Mouse (Mus musculus) hindbrain, embryonic 16.5 days (tissue): ENCODE measurements around the gene Hsd11b1. TPM values are rescaled to one million over a fixed set of nuclear protein-coding genes. Genes with fewer than 3 reads are reported as not detected.

Experiments used
- ATAC-seq: fragments of 200-750 bp; cut with Nextera tagmentation; 2 replicates; pipeline ENCODE4 v1.8.0; 2017; ENCODE audit warnings: moderate TSS enrichment, moderate library complexity
- H3K27ac ChIP-seq: fragments of 300-500 bp; sonication (generic); 2 replicates; pipeline ENCODE4 v1.5.1; 2014; ENCODE audit warnings: low read depth, mild to moderate bottlenecking, control low read depth, low read length, moderate library complexity
- H3K27me3 ChIP-seq: fragments of 300-500 bp; sonication (generic); replicated peaks from 2 replicates; pipeline ENCODE4 v1.6.1; 2014; ENCODE audit warnings: low read length; ENCODE audit not compliant: control insufficient read depth, insufficient read depth
- H3K36me3 ChIP-seq: fragments of 300-500 bp; sonication (generic); 2 replicates; pipeline ENCODE4 v1.6.1; 2014; ENCODE audit warnings: mild to moderate bottlenecking, low read length, moderate library complexity, mixed read lengths; ENCODE audit not compliant: control insufficient read depth, insufficient read depth
- H3K4me1 ChIP-seq: fragments of 300-500 bp; sonication (generic); 2 replicates; pipeline ENCODE4 v1.6.1; 2014; ENCODE audit warnings: low read depth, low read length; ENCODE audit not compliant: control insufficient read depth, insufficient read depth
- H3K4me2 ChIP-seq: fragments of 300-500 bp; sonication (generic); 2 replicates; pipeline ENCODE4 v1.6.1; 2014; ENCODE audit warnings: mild to moderate bottlenecking, low read length, control low read depth, moderate library complexity
- H3K4me3 ChIP-seq: fragments of 300-500 bp; sonication (generic); 2 replicates; pipeline ENCODE4 v1.5.1; 2014; ENCODE audit warnings: mild to moderate bottlenecking, low read length, control low read depth, moderate library complexity
- H3K9ac ChIP-seq: fragments of 300-500 bp; sonication (generic); 2 replicates; pipeline ENCODE4 v1.6.1; 2014; ENCODE audit warnings: low read depth, mild to moderate bottlenecking, control low read depth, low read length, moderate library complexity
- H3K9me3 ChIP-seq: fragments of 300-500 bp; sonication (generic); 2 replicates; pipeline ENCODE4 v1.6.1; 2014; ENCODE audit warnings: mild to moderate bottlenecking, low read length, moderate library complexity; ENCODE audit not compliant: control insufficient read depth
- WGBS: fragments of 180-500 bp; shearing (Covaris S2); extraction: QIAGEN DNeasy Blood & Tissue Kit; methylation state at CpG from one replicate; pipeline ENCODE4 v1.1.7; 2014; 5-methylcytosine and 5-hydroxymethylcytosine counted together
- polyA plus RNA-seq: library from polyadenylated mRNA; unstranded; fragments of >200 nt; fragmentation: Nextera tagmentation; extraction: Ambion mirVana; gene quantifications from 2 replicates; pipeline ENCODE4 v1.2.1, GENCODE M21; 2015

The Hsd11b1 gene
- 0.34 and 0.89 TPM in 2 replicates for polyA plus RNA-seq

- H3K27ac ChIP-seq = no peak within 1 kb of the TSS
- no peaks in the 10 kb centered on the region for H3K9me3 ChIP-seq
- no peak within 1 kb of the TSS for H3K4me3 ChIP-seq
- no peaks in the 10 kb centered on the region for H3K27me3 ChIP-seq
- H3K36me3 ChIP-seq = no peaks in the 10 kb centered on the region
- no peak for ATAC-seq
- 66% methylated on average over 5 of the region's 5 CpGs for WGBS
- H3K9ac ChIP-seq = no peak within 1 kb of the TSS
- no peaks in the 10 kb centered on the region for H3K4me1 ChIP-seq
- no peak within 1 kb of the TSS for H3K4me2 ChIP-seq
Observed at GRCm38 (mm10) chr1:193263955-193264598, at the start of gene Hsd11b1. Hsd11b1 (minus strand) TSS chr1:193264075.

GRCm38 (mm10) chr1:193311596-193311995 lies 47.7 kb upstream of the Hsd11b1 start:
- Histone ChIP-seq H3K4me1 (peaks cover 2% of the 10 kb centered on the region; the same call in 1 of the 2 replicates), H3K4me2 (no peak overlapping the region), H3K9ac (no peak overlapping the region), H3K27ac (no peak overlapping the region), H3K27me3 (no peaks in the 10 kb centered on the region), H3K36me3 (no peaks in the 10 kb centered on the region), H3K9me3 (no peaks in the 10 kb centered on the region), H3K4me3 (no peak overlapping the region)
- 88% methylated on average over 1 of the region's 1 CpGs for WGBS
- no peak for ATAC-seq

DNA sequence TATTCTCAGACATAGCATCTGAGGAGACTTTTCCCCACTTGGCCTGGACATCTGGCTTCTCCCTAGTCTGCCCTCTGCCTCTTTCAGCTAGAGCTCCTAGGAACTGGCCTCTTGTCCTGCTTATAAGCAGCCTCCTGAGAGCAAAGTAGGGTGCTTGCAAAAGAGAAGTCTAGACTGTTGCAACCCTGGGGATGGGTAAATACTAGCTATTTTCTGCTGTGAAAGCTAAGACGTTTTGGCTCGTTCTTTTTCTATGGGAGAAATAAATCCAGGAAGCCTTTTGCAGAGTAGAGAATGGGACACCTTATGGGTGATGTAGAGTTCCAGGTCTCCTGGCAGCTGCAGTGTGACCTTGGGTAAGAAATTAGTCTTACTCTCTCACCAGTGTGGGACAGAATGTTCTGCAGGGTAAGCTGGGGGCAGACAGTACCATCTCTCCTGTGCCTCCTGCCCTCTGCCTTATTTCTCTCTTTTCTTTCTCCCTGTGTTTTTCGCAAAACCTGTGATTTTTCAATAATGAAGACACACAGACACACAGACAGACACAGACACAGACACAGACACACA lies 46.7 kb upstream of the Hsd11b1 start:
- no peak overlapping the region for H3K27ac ChIP-seq
- H3K4me1 ChIP-seq = peaks cover 2% of the 10 kb centered on the region; the same call in 1 of the 2 replicates
- H3K4me3 ChIP-seq = no peak overlapping the region
- H3K36me3 ChIP-seq = no peaks in the 10 kb centered on the region
- no peaks in the 10 kb centered on the region for H3K27me3 ChIP-seq
- 85% methylated on average over 3 of the region's 3 CpGs for WGBS
- ATAC-seq = no peak
- no peak overlapping the region for H3K9ac ChIP-seq
- H3K9me3 ChIP-seq = no peaks in the 10 kb centered on the region
- H3K4me2 ChIP-seq = no peak overlapping the region

GRCm38 (mm10) chr1:193309785-193310518 lies 46.1 kb upstream of the Hsd11b1 start:
- Histone ChIP-seq H3K27ac (no peak overlapping the region), H3K27me3 (no peaks in the 10 kb centered on the region), H3K9ac (no peak overlapping the region), H3K4me1 (no peaks in the 10 kb centered on the region), H3K9me3 (no peaks in the 10 kb centered on the region), H3K4me3 (no peak overlapping the region), H3K36me3 (no peaks in the 10 kb centered on the region), H3K4me2 (no peak overlapping the region)
- no peak for ATAC-seq
- WGBS = 72% methylated on average over 1 of the region's 1 CpGs

DNA sequence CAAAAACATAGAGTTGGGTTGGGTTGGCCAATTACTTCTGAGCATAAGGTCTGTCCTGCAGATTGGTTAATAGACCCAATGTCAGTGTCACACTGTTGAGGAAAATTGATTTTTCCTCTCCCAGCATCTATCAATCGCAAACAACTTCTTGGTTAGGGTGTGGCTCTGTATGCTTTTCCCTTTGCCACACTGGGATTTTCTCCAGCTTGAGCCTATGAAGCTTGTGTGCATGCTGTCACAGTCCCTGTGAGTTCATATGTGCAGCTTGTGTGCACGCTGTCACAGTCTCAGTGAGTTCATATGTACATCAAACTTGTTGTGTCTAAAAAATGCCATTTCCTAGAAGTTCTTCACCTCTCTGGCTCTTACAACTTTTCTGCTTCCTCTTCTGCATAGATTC lies 43.0 kb upstream of the Hsd11b1 start:
- Histone ChIP-seq H3K4me2 (no peak overlapping the region), H3K9me3 (no peaks in the 10 kb centered on the region), H3K27ac (no peak overlapping the region), H3K9ac (no peak overlapping the region), H3K4me3 (no peak overlapping the region), H3K4me1 (no peaks in the 10 kb centered on the region), H3K27me3 (no peaks in the 10 kb centered on the region), H3K36me3 (no peaks in the 10 kb centered on the region)
- WGBS = 100% methylated on average over 2 of the region's 2 CpGs
- ATAC-seq = no peak

- H3K9me3 ChIP-seq = no peaks in the 10 kb centered on the region
- no peak overlapping the region for H3K27ac ChIP-seq
- no peak overlapping the region for H3K4me2 ChIP-seq
- no peak overlapping the region for H3K9ac ChIP-seq
- no peaks in the 10 kb centered on the region for H3K36me3 ChIP-seq
- no peak overlapping the region for H3K4me3 ChIP-seq
- H3K4me1 ChIP-seq = no peaks in the 10 kb centered on the region
- ATAC-seq = peak; percentile 85
- 12% methylated on average over 7 of the region's 7 CpGs for WGBS
- H3K27me3 ChIP-seq = no peaks in the 10 kb centered on the region
Observed at GRCm38 (mm10) chr1:193305386-193305785, 41.5 kb upstream of the Hsd11b1 start.

DNA sequence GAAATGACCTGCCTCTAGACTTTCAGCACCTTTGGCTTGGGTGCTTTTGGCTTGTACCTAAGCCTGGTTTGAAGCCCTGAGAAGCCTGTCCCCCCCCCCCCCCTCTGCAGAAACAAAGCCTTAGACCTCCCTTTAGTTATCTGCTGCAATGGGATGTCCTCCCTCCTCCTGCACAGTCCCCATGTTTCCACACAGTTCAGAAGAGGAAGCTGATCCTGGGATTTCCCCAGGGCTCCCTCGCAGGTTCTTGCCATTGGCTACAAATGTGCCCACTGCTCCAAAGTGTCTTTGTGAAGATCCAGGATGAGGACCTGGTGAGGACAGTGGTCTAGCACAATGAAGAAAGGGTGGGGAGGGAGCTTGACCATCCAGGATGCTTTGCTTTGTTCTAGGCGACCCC lies 39.2 kb upstream of the Hsd11b1 start:
- no peak for ATAC-seq
- Histone ChIP-seq H3K27me3 (no peaks in the 10 kb centered on the region), H3K9ac (no peak overlapping the region), H3K36me3 (no peaks in the 10 kb centered on the region), H3K4me2 (no peak overlapping the region), H3K4me1 (no peaks in the 10 kb centered on the region), H3K4me3 (no peak overlapping the region), H3K27ac (no peak overlapping the region), H3K9me3 (no peaks in the 10 kb centered on the region)
- WGBS = 65% methylated on average over 2 of the region's 2 CpGs

GRCm38 (mm10) chr1:193302093-193302405 lies 38.2 kb upstream of the Hsd11b1 start:
- H3K36me3 ChIP-seq = no peaks in the 10 kb centered on the region
- H3K27ac ChIP-seq = no peak overlapping the region
- H3K9me3 ChIP-seq = no peaks in the 10 kb centered on the region
- H3K4me3 ChIP-seq = no peak overlapping the region
- no peaks in the 10 kb centered on the region for H3K27me3 ChIP-seq
- H3K4me2 ChIP-seq = no peak overlapping the region
- no peak overlapping the region for H3K9ac ChIP-seq
- no peak for ATAC-seq
- WGBS = 80% methylated on average over 8 of the region's 8 CpGs
- H3K4me1 ChIP-seq = no peaks in the 10 kb centered on the region

DNA sequence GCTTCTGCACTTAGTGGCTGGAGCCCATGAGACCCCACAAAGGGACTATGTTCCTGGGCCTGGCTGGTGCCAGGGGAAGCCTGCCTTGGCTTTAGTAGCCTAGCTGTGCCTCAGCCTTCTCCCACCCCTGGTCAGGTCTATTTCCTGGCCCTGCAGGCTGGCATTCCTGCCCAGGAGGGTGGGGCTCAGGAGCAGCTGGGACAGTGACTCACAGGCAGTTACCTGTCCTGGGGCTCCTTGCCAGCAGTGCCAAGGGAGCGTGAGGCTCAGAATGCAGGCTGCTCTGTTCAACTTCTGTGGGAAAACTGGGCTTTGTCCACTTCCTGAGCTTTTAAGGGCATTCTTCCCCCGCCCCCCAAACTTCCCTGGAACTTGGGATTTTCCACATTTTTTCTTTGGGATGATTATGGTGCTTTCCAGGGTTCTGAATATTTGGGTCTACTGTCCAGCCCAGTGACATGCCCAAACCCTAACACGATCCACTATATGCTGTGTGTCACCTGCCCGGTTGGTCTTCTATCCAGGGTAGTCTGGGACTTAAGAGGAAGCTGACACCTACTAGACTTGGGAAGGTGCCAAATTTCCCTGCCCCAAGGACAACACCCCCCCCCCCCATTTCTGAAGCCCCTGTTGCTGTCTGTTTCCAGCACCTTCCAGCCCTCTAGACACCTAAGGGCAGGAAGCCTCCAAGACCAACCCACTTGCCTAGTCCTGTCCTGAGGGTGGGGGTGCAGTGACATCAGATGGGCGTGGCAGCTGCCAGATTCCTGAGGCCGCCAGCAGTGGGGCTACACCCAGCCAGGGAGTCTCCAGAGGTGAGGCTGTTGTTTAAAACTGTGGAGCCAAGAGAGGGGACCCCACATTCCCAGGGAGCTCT lies 37.6 kb upstream of the Hsd11b1 start:
- WGBS = 77% methylated on average over 6 of the region's 6 CpGs
- H3K9ac ChIP-seq = no peak overlapping the region
- no peak overlapping the region for H3K4me3 ChIP-seq
- no peak overlapping the region for H3K27ac ChIP-seq
- H3K4me2 ChIP-seq = no peak overlapping the region
- H3K9me3 ChIP-seq = no peaks in the 10 kb centered on the region
- H3K27me3 ChIP-seq = no peaks in the 10 kb centered on the region
- no peak for ATAC-seq
- no peaks in the 10 kb centered on the region for H3K4me1 ChIP-seq
- H3K36me3 ChIP-seq = no peaks in the 10 kb centered on the region
